Mouse (Mus musculus) cerebellum, postnatal 36 days (tissue): ENCODE data around the gene Fam207a.

Experiments
- DNase-seq, 2 experiments: peaks; one replicate each; pipeline ENCODE4 v3.0.0; 2021 to 2022; ENCODE audit warnings: mixed read lengths in 2 of 2

Fam207a gene

DNA sequence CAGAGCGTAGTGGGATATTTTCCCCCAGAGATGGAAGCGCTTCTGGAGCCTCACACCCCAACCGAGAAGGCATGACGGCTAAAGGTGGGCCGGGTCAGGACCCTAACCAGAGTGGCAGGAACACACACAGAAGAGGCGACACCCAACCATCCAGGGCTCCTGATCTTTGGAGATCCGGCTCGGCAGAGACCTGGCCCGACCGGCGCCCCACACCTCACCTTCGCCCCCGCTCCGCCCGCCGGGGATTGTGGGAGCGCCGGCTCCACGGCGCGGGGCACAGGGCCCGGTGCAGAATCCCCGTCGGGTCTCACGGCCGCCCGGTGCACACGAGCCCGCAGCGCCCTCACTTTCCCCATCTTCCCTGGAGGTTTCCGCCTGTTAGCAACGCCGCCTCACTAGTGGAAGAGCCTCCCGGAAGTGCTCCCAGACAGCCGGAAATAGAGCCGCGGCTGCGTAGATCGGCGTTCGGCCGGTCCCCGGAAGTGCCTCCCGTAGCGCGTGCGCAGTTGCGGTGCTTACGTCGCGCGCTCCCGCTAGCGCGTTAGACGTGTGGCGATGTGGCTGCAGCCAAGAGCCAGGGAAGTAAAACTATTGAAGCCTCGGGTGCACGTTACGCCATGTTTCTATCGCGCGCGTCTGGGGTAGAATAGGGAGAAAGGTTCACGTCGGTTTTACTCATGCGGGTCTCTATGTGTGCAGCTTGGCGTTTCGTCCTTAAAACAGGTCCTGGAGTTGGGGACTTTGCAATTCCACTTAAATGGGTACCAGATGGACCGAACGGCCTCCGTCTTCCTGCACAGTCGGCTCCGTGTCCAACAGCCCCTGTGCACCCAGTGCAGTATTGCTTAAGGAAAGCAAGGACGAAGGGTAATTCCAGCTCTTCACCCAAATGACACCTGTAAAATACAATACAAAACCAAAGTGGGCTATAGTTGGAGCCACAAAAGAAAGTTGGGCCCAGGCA, at the start of gene Fam207a:
Fam207a (minus strand) TSS at position 401 of the 964 bp plus-strand sequence.
- peak; percentile 92 to 94 for DNase-seq

DNA sequence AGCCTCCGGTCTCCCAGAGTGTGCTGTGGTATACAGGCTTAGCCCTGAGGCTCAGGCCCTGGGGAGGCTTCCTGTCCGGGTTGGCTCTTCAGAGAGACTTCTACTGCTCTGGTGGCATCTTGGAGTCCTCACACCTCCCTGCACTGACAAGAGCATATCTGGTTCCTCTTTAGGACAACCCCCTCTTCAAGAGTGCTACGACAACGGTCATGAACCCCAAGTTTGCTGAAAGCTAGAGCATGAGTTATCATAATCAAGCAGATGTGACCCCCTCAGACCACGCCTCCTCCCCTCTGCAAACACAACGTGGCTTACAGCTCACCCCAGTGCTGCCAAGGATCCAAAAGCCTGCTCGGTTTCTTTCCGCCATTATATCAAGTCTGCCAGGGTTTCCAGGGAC, 49.4 kb upstream of the Fam207a start:
- DNase-seq: no peak

DNA sequence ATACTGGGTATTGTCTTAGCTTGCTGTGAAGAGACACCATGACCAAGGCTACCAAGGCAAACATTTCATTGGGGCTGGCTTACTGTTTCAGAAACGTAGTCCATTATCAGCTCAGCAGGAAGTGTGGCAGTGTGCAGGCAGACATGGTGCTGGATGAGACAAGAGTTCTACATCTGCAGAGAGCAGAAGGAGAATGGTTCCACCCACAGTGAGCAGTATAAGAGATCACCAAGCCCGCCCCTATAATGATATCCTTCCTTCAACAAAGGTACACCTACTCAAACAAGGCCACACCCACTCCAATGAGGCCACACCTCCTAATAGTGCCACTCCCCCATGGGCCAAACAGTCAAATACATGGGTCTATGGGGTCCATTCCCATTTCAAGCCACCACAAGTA, 45.9 kb upstream of the Fam207a start:
- no peak for DNase-seq

DNA sequence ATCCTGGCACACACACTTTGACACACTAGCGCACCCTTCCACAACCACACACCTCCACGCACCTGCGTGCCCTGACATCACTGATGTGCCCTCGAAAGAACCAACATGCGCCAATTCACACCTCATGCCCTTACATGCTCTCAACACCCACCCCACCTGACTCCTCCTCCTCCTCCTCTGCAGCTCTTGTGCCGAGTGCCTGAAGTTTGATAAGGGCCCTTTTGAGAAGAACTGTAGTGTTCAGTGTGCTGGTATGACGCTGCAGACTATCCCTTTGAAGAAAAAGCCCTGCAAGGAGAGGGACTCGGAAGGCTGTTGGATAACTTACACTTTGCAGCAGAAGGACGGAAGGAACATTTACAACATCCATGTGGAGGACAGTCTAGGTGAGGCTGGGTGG, 45.2 kb upstream of the Fam207a start:
- DNase-seq: no peak

DNA sequence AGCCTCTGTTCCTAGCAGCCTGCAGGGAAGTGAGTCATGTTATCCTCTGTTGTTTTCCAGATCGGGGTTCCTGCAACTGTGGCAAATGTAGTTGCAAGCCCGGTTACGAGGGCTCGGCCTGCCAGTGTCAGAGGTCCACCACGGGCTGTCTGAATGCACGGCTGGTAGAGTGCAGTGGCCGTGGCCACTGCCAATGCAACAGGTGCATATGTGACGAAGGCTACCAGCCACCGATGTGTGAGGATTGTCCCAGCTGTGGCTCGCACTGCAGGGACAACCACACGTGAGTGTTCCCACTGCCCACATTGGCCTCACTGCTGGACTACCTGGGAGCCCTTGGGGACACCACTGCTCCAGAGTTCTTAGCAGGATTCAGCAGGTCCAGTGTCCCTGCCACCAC, 44.5 kb upstream of the Fam207a start:
- DNase-seq: no peak

DNA sequence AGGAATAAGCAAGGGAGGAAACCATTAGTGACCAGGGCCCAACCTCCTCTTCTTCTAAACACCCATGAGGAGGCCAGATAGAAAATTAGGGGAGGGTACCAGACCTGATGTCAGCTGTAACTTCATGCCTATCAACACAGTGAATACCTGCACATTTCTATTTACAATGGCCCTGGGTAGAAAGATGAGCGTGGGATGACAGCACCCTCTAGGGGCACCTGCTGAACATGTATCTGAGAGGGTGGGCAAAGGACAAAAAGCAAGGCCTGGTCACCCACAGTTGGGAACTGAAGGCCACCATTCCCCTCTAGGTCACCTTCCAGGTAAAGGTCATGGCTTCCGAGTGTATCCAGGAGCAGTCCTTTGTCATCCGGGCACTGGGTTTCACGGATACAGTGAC, 42.1 kb upstream of the Fam207a start:
- peak; percentile 26 to 27 for DNase-seq

DNA sequence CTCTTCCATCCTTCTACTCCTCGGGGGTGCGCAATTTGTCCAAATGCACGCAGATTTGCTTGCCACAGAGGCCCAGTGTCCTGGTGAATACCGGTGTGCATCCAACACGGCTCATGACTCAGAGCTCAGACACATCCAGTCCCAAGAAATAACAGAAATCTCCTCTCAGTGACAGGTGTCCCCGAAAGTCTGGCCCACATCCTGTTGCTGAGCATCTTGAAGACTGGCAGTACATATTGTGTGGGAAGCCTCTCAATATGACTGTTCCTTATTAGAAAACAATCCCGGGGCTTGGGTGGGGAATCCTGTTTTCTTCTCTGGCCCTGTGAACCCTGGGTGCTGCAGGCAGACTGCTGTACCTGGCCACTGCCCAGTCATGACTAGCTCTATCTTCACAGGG, 41.0 kb upstream of the Fam207a start:
- DNase-seq: no peak

DNA sequence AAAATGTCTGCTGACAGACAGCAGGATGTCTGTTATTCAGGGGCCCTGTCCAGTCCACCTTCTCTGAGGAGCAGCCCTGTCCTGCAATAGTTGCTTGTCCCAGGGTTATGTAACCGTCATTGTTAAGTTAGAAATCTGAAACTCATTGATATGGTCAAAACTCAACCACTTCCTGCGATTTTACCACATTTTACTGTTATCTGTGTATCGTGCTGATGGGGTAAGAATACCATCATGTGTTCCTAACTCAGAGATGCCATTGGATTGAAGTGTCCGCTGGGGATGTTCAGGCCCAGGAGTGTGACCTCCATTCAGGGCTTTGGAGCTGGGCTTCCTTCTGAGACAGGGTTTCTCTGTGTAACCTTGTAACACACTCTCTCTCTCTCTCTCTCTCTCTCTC, 39.3 kb upstream of the Fam207a start:
- no peak for DNase-seq

DNA sequence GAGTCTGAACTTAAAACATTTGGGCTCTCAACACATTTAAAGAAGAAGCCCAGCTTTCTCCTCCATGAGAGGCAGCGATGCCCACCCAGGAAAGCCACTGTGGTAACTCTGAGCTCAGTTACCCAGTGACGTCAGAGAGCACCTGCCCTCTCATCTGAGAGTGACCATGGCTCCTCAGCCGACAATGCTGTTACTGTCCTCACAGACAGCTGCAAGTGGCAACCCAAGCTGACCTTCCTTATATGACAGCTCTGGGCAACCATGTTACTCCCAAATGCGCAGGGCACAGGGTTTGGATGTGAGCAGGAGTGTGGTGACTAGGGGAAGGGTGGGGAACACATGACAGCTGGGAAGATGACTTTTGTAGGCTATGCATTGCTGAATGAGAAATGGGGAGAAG, 37.7 kb upstream of the Fam207a start:
- DNase-seq: no peak

DNA sequence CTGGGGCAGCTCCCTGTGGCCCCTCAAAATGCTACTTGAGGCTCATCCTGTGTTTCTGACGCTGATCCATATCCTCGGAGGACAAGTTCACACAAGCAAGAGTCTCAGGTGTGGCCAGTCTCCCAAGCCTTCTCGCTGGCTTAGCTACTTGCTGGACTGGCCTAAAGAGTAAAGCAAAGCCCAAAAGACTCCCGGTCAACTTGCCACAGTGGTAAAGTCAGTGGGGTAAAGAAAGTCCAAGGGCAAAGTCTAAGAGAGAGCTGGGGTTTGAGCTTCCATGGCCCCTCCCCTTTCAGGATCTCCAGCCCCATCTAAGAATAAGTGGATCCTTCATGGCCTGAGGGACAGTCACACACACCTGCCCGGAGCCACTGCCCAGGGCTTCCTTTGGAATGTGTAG, 36.6 kb upstream of the Fam207a start:
- DNase-seq: no peak

DNA sequence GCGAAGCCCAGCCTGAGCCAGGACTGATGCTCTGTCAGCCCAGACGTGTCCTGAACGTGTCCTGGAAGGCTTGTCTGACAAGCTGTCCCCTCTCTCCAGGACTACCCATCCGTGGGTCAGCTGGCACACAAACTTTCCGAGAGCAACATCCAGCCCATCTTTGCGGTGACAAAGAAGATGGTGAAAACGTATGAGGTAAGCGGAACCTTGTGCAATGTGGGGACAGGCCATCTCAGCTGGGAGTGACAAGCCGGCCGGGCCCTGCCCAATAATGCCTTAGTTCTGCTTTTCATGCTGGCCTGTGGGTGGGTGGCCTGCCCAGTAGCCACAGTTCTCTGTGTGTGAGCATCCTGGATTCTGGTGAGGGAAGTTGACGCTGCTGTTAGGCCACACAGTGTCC, 35.3 kb upstream of the Fam207a start:
- DNase-seq: no peak

DNA sequence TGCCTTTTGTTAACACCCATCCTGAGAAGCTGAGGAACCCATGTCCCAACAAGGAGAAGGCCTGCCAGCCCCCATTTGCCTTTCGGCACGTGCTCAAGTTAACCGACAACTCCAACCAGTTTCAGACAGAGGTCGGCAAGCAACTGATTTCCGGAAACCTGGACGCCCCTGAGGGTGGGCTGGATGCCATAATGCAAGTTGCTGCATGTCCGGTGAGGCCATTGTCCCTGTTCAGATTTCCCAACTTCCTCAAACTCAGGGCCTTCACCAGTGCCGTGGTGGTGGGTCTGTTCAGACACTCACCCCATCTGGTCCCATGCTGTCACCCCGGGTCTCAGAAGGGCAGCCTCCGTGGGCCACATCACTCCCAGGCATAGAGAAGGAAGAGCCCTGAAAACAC, 33.0 kb upstream of the Fam207a start:
- DNase-seq: no peak

DNA sequence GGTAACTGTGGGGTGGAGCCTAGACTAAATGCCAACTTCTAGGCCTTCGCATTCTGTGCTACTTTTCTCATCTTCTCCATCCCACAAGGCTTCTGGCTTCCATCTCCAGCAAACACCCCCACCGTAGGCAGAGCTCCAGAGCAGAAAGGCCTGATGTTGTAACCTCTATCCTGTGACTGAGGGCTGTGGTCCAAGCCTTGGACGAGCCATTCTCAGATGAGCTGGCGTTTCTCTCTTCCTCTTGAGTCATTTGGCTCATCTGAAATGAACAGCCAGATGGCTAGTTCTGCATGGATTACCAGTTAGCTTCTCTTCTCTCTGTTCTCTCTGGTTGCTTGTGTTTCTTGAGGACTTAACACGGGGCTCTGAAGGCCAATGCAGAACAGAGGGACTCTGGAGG, 29.3 kb upstream of the Fam207a start:
- peak; percentile 68 to 71 for DNase-seq

DNA sequence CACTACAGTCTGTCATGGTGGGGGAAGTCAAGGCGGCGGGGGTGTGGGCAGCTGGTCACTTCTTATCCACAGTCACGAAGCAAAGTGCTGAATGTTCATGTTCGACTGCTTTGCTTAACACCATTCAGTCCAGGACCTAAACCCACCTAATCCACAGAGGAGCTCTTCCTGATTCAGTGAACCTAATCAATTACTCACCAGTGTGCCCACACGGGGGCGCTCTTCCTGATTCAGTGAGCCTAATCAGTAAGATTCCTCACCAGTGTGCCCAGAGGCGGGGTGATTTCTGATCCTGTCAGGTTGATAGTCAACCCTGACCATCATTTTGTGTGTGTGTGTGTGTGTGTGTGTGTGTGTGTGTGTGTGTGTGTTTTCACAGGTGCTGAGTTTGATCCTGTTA, 27.6 kb upstream of the Fam207a start:
- peak in 1 of 2 experiments; percentile 23 for DNase-seq

DNA sequence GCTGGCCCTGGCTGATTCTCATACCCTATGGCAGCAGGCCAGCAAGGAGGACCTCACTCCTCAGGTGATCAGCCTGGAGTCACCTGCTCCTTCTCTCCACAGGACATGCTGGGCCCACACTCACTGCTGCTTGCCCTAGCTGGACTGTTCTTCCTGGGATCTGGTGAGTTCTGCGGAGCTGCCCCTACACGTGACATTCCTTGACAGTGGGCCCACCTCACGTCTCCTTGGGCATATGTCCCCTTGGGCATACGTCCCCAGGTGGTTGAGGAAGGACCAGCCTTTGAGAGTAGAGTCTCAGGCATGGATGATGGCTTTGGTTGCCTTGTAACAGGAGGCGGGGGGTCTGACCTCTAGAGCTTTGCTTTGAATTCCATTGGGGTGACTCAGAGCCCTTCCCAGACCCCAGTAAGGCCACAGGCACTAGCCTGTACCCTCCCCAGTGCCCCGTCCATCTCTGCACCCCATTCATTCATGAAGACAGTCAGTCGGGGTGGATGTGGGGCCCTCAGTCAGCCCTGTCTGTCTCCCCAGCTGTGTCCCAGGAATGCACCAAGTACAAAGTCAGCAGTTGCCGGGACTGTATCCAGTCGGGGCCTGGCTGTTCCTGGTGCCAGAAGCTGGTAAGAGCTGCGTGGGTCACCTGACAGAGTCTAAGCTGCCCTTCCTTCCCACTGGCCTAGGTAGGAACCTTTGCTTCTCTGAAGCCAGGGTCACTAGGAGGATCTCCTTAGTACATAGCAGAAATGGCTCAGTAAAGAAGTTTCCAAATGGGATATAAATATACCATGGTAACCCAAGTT, 26.5 kb upstream of the Fam207a start:
- DNase-seq: no peak

DNA sequence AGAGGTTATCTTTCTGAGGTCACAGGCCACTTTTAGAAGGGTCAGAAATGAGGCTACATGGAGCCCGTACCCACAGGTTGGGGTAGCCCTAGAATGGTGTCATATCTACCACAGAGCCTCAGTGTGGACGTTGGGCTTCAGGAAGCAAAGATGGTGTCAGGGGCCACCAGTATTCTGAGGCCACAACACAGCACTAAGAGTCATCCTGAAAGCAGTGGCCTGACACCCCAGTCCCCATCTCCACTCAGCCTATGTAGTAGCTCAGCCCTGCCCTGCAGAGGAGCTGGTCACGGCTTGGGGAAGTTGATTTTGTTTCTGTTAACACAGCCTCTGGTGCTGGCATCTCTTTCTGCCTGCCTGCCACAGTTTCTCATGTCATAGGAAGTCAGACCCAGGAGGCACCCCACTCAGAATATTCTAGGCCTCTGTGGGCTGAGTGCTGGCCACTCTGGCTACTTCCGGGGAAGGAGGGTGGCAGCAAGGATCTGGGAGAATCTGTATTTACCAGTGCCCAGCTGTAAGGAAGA, 25.1 kb upstream of the Fam207a start:
- DNase-seq: no peak

DNA sequence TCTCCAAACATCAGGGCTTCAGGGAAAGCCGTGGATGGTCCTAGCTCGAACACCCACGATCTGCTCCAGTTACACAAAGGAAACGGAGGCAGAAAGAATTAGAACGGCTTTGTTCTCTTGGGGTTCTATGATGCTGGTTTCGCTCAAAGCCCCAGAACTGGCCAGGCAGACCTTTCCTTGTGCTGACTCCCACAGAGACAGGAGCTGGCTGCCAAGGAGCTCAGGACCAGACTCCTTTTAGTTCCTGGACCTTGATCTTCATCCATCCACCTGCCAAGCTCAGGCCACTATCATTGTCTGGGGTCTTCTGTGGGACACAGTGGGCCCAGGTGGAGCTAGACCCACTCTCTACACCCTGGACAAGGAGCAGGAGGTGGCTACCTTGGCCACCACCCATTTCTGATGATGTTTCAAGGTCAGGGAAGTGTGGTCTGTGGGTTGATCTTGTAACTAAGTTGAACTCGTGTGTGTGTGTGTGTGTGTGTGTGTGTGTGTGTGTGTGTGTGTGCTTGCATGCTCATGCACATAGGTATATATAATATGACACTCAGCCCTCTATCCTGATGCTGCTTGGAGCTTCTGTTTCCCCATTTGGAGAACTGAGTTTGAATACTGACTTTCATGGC, 23.8 kb upstream of the Fam207a start:
- DNase-seq: peak in 1 of 2 experiments; percentile 22

DNA sequence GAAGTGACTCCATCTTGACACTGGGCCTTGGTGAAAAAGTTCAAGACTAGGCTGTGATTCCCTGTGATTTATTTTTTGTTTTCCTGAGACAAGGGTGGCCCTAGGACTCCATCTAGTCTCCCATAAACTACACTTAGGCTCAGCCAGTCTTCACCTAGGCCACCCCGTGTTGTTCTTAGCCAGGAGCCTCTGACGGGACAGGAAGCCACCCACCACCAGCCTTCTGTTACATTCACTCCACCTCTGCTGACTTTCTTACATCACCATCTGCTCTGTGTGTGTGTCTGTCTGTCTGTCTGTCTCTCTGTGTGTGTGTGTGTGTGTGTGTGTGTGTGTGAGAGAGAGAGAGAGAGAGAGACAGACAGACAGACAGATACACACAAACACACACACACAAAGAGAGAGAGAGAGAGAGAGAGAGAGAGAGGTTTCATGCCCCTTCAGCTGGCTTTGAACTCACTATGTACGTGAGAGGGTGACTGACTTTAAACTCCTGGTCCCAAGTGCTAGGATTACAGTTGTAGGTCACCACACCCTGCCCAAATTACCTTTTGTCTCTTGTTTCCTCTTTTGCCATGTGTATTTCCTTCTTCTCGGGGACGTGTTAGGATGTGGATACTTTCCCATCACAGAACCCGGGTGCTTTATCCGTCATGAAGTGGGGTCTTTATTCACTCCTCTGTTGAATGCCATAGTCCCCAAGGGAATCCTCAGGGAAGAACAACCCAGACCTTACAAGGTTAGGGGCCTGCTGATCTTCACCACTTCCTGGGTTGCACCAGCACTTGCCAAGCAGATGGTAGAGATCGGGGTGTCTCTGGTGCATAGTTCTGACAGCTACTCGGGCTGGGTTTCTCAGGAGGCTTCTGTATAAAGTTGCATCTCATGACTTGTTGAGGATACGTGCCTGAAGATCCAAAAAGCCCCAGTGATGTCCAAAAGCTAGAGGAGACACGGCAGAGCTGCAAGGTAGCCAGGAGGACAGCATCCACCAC, 21.9 kb upstream of the Fam207a start:
- DNase-seq: no peak

DNA sequence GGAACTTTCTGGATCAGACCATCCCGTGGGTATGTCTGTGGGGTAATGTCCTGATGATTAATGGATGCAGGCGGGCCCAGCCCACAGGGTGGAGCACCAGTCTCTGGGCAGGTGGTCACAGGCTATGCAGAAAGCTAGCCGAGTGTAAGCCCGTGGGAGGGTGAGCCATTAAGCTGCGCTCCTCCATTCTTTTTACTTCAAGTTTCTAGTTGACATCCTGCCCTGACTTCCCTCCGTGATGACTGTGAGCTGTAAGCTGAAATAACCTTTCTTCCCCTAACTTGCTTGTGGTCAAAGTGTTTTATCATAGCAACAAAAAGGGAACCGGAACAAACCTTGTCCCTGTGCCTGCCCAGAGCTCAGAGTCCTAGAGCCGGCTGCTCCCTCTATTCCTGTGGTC, 21.1 kb upstream of the Fam207a start:
- no peak for DNase-seq

DNA sequence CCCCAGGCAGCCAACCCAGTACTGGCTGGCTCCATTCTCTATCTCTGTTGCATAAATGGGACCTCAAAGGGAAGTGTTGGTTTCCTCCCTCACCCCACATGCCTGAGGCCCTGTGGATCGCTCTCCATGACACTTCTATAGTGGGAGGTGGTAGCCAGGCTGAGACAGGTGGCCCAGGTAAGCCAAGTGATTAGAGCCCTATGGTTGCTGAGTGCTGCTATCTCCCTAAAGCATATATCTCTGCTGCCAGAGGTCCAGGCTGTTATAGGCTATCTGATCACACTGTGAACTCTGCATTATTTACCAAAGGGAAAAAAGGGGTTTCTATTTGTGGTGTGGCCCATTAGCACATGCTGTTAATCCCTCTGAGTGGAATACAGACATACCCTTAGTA, 16.4 kb upstream of the Fam207a start:
- DNase-seq: no peak

DNA sequence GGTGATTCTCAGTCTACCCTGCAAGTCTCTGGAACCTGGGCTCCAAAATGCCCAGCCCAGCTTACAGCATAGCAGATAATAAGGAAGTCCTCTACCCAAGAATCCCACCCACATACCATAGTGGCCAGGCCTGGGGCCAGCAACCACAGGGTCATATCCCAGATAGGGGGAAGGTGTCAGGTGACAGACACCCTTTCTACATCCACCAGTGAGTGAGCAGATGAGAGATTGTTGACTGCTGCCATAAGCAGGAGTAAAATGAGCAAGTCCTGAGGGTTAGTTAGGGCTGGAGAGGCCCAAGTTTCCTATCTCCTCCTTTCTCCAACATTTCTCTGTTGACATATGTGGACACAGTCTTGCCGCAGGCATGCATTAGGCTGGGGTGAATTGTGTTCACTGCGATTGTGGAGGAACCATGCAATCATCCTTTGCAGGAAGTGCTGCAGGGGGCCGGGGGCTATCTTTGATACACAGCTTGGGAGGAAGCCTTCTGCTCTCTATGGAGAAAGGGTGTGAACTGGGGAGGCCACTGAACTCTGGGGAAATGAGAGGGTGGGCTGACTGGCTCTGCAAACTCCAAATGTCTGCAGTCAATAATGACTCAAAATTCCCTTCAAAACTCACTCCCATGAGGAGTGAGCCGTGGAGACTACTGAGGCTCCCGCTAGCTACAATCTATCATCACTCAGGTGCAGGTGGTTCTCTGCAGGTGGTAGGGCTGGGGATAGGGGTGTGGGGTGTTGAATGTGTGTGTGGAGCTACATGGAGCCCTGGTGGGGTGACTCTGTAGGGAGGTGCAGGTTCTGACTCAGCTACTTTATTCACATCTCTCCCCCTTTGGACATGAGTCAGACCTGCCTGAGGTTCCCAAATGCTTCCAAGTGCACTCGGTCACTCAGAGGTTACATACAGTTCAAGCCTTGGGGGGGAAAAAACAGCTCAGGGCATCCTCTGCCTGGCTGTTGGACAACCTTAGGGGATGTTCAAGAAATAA, 15.7 kb upstream of the Fam207a start:
- DNase-seq: no peak
